8 mouse cellular contexts compared by ENCODE assay signal in the genomic region with DNA sequence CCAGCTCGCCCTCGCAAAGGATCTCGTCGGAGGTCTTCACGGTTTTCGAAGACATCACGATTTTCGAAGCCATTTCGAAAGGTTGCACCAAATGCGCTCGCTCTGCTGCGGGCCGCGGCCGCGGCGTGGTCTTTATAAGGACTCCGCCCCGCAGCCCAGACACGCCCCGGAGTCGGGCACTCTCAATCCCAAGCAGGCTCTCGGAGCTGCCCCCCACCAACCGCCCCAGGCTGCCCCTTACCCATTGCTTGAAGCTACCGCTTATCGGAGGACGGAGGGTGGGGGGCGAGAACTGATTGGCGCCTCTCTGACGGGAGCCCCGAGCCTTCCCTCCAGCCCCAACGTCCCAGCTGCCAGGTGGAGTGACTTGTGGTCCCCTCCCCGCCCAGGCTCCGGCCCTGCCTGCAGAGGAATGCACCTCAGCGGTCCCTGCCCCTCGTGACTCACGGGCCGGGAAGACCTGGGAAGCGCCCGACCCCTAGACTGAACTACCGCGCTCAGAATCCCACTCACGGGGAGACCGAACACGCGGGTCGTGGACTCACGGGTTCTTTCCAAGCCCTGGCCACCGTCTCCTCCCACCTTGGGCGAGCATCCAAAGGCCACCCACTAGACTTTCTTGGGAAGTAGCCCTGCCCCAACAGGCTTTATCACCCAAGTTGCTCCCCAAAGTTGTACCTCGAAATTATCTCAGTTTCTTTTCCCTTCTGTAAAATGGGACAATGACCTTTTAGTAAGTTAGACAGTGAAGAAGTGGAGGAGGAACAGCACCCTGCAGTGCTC. TPM values are rescaled to one million over a fixed set of nuclear protein-coding genes. Genes with fewer than 3 reads are reported as not detected.
DNase-seq lines count a peak whose midpoint lies in the region; ATAC-seq and TF ChIP-seq lines count a peak whose summit lies in the region.

A gene (minus strand): TSS at position 733 of the 783 bp plus-strand sequence.

- intact Hi-C loops in heart, adult 2 months (cut with DNase I) = no loop called here

- H3K27me3 ChIP-seq in heart, adult 2 months (ENCODE audit: control insufficient read depth, insufficient read depth, low read length) = peaks cover 7% of the 10 kb centered on the region
- peaks cover 68% of the 10 kb centered on the region for H3K27me3 ChIP-seq in hindbrain, embryonic 12.5 days
- H3K27me3 ChIP-seq in limb, embryonic 14.5 days (ENCODE audit: control insufficient read depth, insufficient read depth, low read length) = peaks cover 21% of the 10 kb centered on the region
- peaks cover 69% of the 10 kb centered on the region for H3K27me3 ChIP-seq in midbrain, embryonic 13.5 days

- H3K9ac ChIP-seq in heart, adult 2 months (ENCODE audit: low read depth, low read length) = peak within 1 kb of the TSS; percentile 50; the same call in 1 of the 2 replicates
- 0 out of 2 replicates have a peak within 1 kb of the TSS, but pooled peaks have one; percentile 15 for H3K9ac ChIP-seq in hindbrain, embryonic 12.5 days
- peak within 1 kb of the TSS; percentile 56 for H3K9ac ChIP-seq in limb, embryonic 14.5 days (ENCODE audit: low read depth, low read length, severe bottlenecking)
- peak within 1 kb of the TSS; percentile 46; the same call in 1 of the 2 replicates for H3K9ac ChIP-seq in midbrain, embryonic 13.5 days (replicated peaks)

- no peak for ATAC-seq in hindbrain, embryonic 12.5 days (ENCODE audit: low FRiP score)
- ATAC-seq in limb, embryonic 14.5 days (ENCODE audit: low FRiP score, low read depth) = peak; percentile 46; the same call in 1 of the 2 replicates
- ATAC-seq in midbrain, embryonic 13.5 days = 0 out of 2 replicates have a peak, but pooled peaks have one; percentile 19

- peak within 1 kb of the TSS; percentile 67 for H3K4me2 ChIP-seq in hindbrain, embryonic 12.5 days (replicated peaks)
- peak within 1 kb of the TSS; percentile 83 for H3K4me2 ChIP-seq in limb, embryonic 14.5 days (replicated peaks; ENCODE audit: low read depth, low read length, severe bottlenecking)
- H3K4me2 ChIP-seq in midbrain, embryonic 13.5 days (replicated peaks) = peak within 1 kb of the TSS; percentile 56

- WGBS in heart, adult 2 months = 1% methylated on average over 51 of the region's 51 CpGs
- WGBS in hindbrain, embryonic 12.5 days = 4% methylated on average over 51 of the region's 51 CpGs
- WGBS in limb, embryonic 14.5 days = 4% methylated on average over 49 of the region's 51 CpGs
- 8% methylated on average over 51 of the region's 51 CpGs for WGBS in midbrain, embryonic 13.5 days

- H3K79me2 ChIP-seq in heart, adult 2 months (replicated peaks; ENCODE audit: control insufficient read depth, insufficient read depth, low read length) = no peaks in the 10 kb centered on the region

- DNase-seq in heart, adult 2 months = peak in 1 of 2 experiments; percentile 35
- no peak for DNase-seq in heart, adult 11 months
- peak; percentile 41 for DNase-seq in embryo, embryonic 10 days (ENCODE audit: low spot score)
- DNase-seq in limb, embryonic 14.5 days (ENCODE audit: low spot score) = peak; percentile 17
- DNase-seq in layer of hippocampus, adult 9-10 months (ENCODE audit: low spot score) = no peak
- DNase-seq in frontal cortex, postnatal 10 days (ENCODE audit: low spot score in 2 of 2) = no peak

- peak within 1 kb of the TSS; percentile 41 for H3K4me3 ChIP-seq in heart, adult 2 months
- H3K4me3 ChIP-seq in hindbrain, embryonic 12.5 days = peak within 1 kb of the TSS; percentile 37
- peak within 1 kb of the TSS; percentile 49 for H3K4me3 ChIP-seq in limb, embryonic 14.5 days (replicated peaks; ENCODE audit: low read length)
- H3K4me3 ChIP-seq in midbrain, embryonic 13.5 days (replicated peaks) = peak within 1 kb of the TSS; percentile 37

- no peak within 1 kb of the TSS for H3K27ac ChIP-seq in heart, adult 2 months
- no peak within 1 kb of the TSS for H3K27ac ChIP-seq in hindbrain, embryonic 12.5 days
- H3K27ac ChIP-seq in limb, embryonic 14.5 days (replicated peaks; ENCODE audit: low read depth, low read length) = no peak within 1 kb of the TSS
- no peak within 1 kb of the TSS for H3K27ac ChIP-seq in midbrain, embryonic 13.5 days

- peaks cover 4% of the 10 kb centered on the region for H3K4me1 ChIP-seq in heart, adult 2 months (ENCODE audit: control insufficient read depth, insufficient read depth, low read length)
- peaks cover 15% of the 10 kb centered on the region for H3K4me1 ChIP-seq in hindbrain, embryonic 12.5 days
- peaks cover 7% of the 10 kb centered on the region; the same call in 1 of the 2 replicates for H3K4me1 ChIP-seq in limb, embryonic 14.5 days (ENCODE audit: control insufficient read depth, insufficient read depth, low read length)
- peaks cover 16% of the 10 kb centered on the region for H3K4me1 ChIP-seq in midbrain, embryonic 13.5 days (replicated peaks)

- no peak for TF ChIP-seq CTCF in heart, adult 2 months (IDR thresholded peaks at IDR 0.05)

- TF ChIP-seq POLR2A in heart, adult 2 months (IDR thresholded peaks at IDR 0.05; ENCODE audit: insufficient read depth, low read depth, low read length) = no peak
- TF ChIP-seq POLR2A in limb, embryonic 14.5 days (IDR thresholded peaks at IDR 0.05; ENCODE audit: borderline replicate concordance, extremely low read depth, insufficient read depth, insufficient read length) = no peak

- no peak for TF ChIP-seq EP300 in heart, adult 2 months (IDR thresholded peaks at IDR 0.05; ENCODE audit: insufficient read depth, low read depth, low read length)

- no peaks in the 10 kb centered on the region for H3K36me3 ChIP-seq in heart, adult 2 months (ENCODE audit: control insufficient read depth, insufficient read depth, low read length)
- no peaks in the 10 kb centered on the region for H3K36me3 ChIP-seq in hindbrain, embryonic 12.5 days
- H3K36me3 ChIP-seq in limb, embryonic 14.5 days (ENCODE audit: control insufficient read depth, insufficient read depth, low read length) = no peaks in the 10 kb centered on the region
- no peaks in the 10 kb centered on the region for H3K36me3 ChIP-seq in midbrain, embryonic 13.5 days

- H3K9me3 ChIP-seq in hindbrain, embryonic 12.5 days (replicated peaks) = no peaks in the 10 kb centered on the region
- H3K9me3 ChIP-seq in limb, embryonic 14.5 days (ENCODE audit: control insufficient read depth, low read length) = no peaks in the 10 kb centered on the region
- H3K9me3 ChIP-seq in midbrain, embryonic 13.5 days = no peaks in the 10 kb centered on the region

RNA-seq across cellular contexts. Expression of the gene that starts here (rescaled TPM):
- total RNA-seq in heart, adult 2 months (2021) = not detected
- not detected in 2 replicates for polyA plus RNA-seq in heart, adult 2 months (2012; rRNA removed)
- 3.3 TPM in 2 replicates for polyA plus RNA-seq in hindbrain, embryonic 12.5 days (2016; fragmentation: Nextera tagmentation; extraction: Ambion mirVana)
- 23.3 and 34.7 TPM in 2 replicates for polyA plus RNA-seq in limb, embryonic 14.5 days (2012; rRNA removed)
- polyA plus RNA-seq in limb, embryonic 14.5 days (2014; fragmentation: Nextera tagmentation; extraction: Ambion mirVana) = 13.7 and 14.1 TPM in 2 replicates
- 0.37 and 0.73 TPM in 2 replicates for polyA plus RNA-seq in midbrain, embryonic 13.5 days (2015; fragmentation: Nextera tagmentation; extraction: Ambion mirVana)

Comparison
In these comparisons a context has a peak if more than half of its experiments do, and no peak if none do; other contexts are left out.
1. Peak in ATAC-seq, H3K4me3 ChIP-seq, H3K9ac ChIP-seq and H3K4me2 ChIP-seq in midbrain, embryonic 13.5 days; RNA of the gene not detected or under 1 TPM.
2. DNase-seq: peak in embryo, embryonic 10 days (single experiment) and limb, embryonic 14.5 days (single experiment); none in heart, adult 11 months (single experiment), layer of hippocampus, adult 9-10 months (single experiment) and frontal cortex, postnatal 10 days (0 of 2).
3. Peak in every context shown above with its lines, with median percentiles within 50 percentile points of each other: H3K4me3 ChIP-seq, H3K9ac ChIP-seq and H3K4me2 ChIP-seq.